Mouse (Mus musculus) adrenal gland, postnatal 25 days (tissue): ENCODE data around the gene Cchcr1. TPM values are rescaled to one million over a fixed set of nuclear protein-coding genes. Genes with fewer than 3 reads are reported as not detected.
"Not testable (repeated sequence)": the region's sequence is repeated elsewhere in the genome, so short reads cannot be mapped to it uniquely, and the experiment has no call there.

Source experiments
- DNase-seq: peaks from one replicate; pipeline ENCODE4 v3.0.0; 2021; ENCODE audit warnings: mixed read lengths
- long read RNA-seq: library from polyadenylated mRNA; stranded (forward); transcript quantifications from one replicate; pipeline ENCODE4 v2.0.0, GENCODE M21; 2021
- total RNA-seq: library from RNA; stranded (reverse); gene quantifications from 2 replicates; pipeline ENCODE4 v1.2.3, GENCODE M21; 2021

Gene Cchcr1
- 15.7 and 16.6 TPM in 2 replicates for total RNA-seq
- long read RNA-seq, transcript Cchcr1-202 (18 exons, 2,656 nt) = major isoform, 8 of 20 reads
- long read RNA-seq, partial matches to known transcripts = 3 of 20 reads
- long read RNA-seq, other reads (novel, unspliced or antisense) = 9 of 20 reads

DNA sequence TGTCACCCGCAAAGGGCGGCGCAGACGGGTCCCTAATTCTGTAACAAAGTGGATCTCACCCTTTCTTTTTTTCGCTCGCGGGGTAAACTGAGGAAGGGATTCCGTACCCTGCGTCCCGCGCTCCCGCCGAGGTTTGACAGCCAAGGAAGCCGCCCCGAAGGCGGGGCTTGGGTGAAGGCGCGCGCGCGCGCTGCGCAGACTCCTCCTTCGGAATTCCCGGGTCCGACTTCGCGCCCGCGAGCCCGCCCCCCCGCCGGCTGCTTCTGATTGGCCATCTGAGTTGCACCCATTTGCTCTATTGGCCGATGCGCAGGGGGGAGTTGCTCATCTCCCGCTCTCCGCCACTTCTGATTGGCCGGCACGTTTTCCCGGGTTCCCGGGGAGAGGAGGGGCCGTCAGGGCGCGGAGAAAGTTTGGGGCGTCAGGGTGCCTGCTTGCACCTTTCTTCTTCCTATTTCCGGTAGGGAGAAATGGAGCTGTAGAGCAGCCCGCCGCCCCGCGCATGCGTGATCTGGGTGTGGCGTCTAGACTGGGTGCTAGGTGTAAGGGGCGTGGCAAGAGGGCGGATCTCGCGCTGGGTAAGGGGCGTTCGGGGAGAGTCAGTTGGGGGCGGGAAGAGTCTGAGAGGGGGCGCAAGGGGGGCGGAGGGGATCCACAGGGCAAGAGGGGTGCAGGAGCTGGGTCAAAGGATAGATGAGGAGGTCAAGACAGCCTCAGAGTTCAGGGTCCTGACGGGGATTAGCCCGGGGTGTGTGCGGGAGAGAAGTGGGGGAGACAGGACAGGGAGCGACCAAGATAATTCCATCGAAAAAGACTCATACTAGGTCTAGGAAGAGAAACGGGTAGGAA is at the start of gene Cchcr1, which contains the start of gene Tcf19:
TSS of gene Cchcr1 (plus strand) at position 449 of the 849 bp plus-strand sequence.
TSS of gene Tcf19 (minus strand) at position 173 of the 849 bp plus-strand sequence.
- peak; percentile 98 for DNase-seq

DNA sequence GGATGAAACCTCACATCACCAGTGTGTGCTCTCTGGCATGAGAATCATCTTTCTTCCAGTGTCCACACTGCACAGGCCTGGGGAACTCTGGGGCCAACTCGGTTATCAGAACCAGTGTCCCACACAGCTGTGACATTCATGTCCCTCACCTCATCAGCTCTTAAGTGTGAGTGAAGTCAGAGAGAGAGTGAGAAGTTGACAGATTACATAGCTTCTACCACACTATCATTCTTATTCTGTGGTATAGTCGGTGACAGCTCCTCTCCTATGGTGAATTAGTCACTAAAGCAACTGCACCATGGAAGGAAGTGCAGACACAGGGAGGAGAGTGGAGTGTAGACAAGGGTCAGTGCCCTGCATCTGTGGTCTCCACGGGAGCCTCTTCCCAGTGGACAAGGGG is 48.0 kb upstream of the Cchcr1 start:
- DNase-seq = not testable (repeated sequence)

DNA sequence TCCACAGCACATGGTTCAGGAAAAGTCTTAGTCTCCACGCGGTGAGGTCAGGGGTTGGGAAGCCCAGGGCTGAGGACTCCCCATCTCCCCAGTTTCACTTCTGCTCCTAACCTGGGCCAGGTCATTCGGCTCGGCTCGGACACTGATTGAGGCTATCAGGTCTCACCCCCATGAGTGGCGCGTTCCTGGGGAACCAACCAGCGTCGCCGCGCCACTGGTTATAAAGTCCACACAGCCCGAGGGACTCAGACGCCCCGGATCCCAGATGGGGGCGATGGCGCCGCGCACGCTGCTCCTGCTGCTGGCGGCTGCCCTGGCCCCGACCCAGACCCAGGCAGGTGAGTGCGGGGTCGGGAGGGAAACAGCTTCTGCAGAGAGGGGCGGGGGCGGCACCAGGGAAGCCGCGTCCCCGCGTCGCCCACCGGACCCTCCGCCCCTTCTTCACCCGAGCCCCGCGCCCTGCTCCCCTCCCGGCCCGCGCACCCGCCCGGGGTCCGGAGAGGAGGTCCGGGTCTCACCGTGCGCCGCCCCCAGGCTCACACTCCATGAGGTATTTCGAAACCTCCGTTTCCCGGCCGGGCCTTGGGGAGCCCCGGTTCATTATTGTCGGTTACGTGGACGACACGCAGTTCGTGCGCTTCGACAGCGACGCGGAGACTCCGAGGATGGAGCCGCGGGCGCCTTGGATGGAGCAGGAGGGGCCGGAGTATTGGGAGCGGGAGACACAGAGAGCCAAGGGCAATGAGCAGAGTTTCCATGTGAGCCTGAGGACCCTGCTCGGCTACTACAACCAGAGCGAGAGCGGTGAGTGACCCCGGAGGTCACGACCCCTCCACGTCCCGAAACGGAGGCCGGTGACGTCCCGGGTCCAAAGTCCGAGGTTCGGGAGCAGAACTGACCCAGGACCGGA is 46.8 kb upstream of the Cchcr1 start, which contains the start of gene H2-Q10:
TSS of gene H2-Q10 (plus strand) at position 248 of the 910 bp plus-strand sequence.
- DNase-seq = peak; percentile 2

DNA sequence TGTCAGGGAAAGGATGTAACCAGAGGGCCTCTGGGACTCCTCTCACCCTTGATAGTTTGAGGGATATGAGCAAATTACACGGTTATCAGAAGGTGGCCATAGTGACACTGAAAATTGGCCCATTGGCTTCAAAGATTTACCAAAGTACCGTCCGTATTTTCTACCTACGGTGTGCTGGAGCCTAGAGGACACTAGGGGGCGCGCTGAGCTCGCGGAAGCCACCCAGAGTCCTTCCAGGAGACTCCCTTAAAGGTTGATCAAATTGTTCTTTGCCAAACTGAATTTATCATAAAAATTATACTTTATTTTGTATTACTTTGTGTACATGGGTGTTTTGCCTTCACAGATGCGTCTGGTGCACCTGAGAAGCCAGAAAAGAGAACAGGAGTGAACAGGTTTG is 32.8 kb upstream of the Cchcr1 start:
- DNase-seq = peak; percentile 71

DNA sequence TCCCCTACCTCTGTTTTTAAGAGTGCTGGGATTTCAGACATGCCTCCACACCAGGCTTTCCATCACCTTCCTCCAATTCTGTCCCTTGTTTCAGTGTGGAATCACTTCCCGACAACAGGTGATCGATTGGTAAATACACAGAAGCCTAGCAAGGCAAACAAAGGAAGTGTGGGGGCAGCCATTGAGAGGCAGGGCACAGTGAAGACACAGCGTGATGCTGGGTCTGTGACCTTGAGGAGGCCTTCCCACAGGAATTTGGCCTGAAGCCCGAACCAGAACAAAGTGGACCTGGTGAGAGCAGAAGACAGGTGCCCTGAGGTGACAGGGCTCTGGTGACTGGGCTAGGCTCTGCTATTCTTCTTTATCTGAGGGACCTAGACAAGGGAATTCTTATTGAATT is 31.2 kb upstream of the Cchcr1 start:
- no peak for DNase-seq

DNA sequence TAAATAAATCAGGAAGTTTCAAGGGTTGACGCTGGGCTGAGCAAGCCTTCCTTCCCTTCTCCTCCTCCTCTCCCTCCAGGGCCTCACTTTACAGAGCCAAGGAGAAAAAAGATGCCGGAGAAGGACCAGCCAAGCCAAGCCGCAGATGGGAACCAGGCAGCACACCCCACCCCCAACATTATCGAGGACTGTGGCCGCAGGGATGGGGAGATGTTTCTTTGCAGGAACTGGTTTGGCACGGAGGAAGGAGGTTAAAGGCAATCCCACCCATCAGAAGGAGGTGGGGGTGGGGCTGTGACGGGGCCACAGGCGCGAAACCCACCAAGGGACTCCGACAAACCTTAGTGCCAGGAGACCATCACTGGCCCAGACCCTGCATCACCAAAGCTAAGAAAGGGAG is 30.2 kb upstream of the Cchcr1 start:
- DNase-seq = no peak

DNA sequence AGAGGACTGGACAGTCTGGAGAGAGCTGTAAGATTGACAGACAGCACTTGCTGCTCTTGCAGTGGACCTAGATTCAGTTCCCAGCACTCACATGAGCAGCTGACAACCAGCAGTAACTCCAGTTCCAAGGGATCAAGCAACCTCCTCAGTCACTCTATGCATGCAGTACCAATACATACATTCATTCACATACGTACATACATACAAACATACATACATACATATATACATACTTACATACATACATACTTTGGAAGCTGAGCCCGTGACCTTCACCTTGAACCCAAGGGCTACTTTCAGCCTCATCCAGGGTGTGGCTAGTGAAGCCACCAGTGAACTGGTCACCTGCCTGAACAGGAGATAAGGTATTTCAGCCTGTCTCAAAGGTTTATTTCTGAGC is 28.9 kb upstream of the Cchcr1 start:
- no peak for DNase-seq

DNA sequence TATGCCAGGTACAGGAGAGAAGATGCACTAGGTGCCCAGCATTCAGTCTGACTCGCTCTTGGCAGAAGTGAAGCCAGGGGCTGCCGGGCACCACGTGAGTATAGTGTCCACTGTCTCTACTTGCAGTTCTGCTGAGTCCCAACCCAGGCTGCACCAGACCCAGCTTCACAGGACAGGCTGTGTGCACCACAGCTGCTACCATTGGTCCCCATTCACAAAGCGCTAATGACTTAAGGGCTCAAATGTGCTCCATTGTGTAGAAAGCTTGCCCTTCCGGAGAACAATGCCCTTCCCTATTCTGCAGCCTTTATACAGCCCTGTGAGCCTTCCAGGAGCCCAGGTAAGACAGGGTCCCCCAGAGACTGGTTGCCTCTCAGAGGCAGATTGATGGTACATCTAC is 26.6 kb upstream of the Cchcr1 start:
- DNase-seq = no peak

DNA sequence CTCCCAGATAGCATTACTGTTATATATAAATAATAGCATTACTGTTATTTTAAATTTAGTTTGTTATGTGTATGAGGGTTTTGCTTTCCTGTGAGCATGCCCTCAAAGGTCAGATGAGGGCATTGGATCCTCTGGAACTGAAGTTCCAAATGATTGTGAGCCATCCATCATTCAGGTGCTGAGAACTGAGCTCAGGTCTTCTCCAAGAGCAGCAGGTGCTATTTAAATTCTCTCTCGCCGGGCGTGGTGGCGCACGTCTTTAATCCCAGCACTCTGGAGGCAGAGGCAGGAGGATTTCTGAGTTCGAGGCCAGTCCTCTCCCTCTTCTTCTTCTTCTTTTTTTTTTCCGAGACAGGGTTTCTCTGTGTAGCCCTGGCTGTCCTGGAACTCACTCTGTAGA is 19.8 kb upstream of the Cchcr1 start:
- DNase-seq = no peak

DNA sequence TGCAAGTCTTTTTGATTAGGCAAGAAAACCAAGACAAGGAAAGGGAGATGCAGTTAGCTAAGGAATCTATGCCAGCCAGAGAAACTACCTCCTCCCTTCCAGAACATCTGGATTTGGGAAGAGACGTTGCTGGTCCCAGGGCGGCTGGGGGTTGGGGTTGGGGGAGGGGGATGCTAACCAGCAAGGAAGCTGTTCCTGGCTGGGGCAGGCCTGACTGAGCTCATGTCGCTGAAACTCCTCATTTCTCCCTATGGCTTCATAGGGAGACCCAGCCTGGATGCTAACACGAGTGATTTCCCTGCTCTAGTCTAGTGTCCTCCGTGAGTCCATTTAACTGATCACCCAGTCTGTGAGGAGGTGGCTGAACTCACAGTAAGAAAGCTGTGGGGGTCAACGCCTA is 14.7 kb upstream of the Cchcr1 start:
- DNase-seq = no peak

DNA sequence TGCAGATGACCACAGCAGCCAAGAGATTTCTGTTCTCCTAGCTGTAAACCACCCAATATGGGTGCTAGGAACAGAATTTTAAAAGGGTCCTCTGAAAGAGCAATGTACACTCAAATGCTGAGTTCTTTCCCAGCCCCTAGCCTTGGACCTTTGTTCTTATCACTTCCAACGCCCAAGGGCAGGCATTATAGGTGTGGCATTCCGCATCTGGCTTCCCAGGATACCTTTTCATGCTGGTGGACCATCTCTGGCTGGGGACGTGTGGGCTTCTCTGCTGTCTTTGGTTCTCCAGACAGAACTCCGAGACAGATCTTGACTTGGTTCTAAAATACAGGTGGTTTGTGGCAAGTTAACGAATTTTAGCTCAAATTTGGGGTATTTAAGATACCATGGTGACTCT is 14.1 kb upstream of the Cchcr1 start:
- no peak for DNase-seq

DNA sequence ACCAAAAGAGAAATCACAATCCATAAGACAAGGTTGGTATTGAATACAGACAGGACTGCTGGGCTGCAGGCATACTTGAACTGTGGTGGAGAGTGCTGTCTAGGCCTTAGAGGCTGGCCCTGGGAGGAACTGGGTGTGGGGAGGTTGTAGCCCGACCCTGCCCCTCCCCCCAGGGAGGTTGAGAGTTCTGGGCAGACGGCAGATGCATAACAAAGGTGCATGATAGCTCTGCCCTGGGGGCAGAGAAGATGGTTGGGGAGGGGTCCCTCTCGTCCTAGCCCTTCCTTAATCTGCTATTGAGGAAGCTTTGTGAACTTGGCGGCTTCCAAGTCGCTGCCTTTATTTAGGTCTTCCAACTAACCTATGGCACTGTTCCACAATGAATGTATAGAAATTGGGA is 13.1 kb upstream of the Cchcr1 start:
- no peak for DNase-seq

DNA sequence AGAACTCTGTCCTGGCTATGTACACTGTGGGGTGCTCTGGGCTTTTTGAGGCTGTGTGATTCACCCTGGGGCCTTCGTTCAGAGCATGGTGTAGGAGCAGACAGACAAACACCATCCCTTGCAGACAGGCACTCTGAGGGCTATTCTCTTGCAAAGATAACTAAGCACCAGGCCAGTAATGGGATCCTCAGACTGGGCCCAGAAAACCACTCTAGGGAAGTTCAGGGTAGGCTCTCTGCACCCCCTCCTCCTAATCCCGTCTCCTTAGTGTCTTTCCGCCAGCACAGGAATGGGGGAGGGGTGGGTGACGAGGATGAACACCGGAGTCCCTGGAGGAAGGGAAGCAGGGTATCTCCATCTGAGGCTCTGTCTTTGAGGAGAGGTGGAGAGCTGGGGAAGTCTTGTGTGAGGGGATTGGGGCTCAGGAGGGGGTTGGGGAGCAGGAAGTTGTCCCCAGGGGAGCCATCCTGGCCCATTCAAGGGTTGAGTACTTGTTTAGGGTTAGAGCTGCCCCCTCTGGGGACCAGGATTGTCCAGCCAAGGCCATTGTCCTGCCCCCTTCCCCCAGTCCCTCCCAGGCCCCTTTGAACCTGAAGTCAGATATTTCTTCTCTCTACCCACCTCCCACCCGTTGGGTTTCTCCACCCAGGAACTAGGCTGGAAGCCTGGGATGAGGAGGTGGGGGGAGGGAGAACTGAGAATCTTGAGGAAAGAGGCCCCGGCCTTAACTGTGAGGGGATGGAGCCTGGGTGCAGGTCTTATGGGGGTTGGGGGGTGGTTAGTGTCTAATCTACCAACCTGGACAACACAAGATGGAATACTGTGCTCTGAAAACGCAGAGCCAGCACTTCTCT is 12.0 kb upstream of the Cchcr1 start:
- DNase-seq = no peak

DNA sequence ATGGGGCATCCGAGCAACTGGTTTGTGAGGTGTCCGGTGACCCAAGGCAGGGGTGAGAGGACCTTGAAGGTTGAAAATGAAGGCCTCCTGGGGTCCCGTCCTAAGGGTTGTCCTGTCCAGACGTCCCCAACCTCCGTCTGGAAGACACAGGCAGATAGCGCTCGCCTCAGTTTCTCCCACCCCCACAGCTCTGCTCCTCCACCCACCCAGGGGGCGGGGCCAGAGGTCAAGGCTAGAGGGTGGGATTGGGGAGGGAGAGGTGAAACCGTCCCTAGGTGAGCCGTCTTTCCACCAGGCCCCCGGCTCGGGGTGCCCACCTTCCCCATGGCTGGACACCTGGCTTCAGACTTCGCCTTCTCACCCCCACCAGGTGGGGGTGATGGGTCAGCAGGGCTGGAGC is 11.1 kb upstream of the Cchcr1 start, which contains the start of gene Pou5f1:
TSS of gene Pou5f1 (plus strand) at position 243 of the 400 bp plus-strand sequence.
- no peak for DNase-seq

DNA sequence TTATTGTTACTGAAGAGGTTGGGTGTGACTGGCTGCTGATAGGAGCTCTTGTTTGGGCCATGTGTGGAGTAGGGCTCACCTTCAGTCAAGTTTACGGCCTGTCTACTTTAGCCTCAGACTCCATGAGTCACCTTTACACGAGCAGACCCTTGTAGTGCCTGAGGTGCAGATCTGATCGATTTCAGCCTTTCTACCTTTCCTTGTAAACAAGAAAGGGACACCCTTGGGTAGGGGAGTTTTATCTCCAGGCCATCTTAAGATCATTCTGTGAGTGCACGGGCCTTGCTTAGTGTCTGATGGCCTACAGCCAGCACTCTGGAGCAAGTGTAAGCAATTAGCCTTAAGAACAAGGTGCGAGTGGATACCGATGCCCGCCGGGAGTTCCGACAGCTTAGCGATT is 10.0 kb upstream of the Cchcr1 start:
- DNase-seq = no peak

DNA sequence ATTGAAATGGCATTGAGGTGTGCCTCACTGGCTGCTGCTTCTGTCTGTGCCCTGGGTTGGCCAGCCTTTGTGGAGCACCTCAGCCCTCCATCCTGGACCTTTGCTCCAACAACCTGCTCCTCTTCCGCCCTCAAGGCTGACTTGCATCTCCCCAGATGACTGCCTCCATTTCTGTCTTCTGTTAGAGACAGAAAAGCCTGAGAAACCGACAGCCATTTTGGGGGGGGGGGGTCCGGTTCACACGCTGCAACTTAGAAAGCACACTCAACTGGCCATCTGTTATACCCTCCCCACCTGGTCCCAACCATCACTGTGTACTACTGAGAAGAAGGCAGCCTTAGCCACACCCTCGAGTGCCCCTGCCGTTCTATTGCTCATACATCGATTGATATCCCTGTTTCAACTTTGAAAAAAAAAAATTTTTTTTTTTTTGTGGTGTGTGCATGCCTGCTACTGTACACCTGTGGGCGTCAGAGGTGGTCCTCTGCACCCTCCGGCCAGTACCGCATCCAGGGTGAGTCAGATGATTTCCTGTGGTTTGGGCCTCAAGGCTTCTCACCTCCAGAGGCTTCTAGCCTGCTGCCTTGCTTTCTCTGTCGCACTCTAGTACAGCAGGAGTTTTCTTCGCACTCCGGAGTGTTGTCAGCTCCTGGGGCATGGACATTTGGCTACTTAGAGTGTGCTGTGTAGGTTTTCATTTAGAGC is 9.2 kb upstream of the Cchcr1 start:
- DNase-seq = no peak

DNA sequence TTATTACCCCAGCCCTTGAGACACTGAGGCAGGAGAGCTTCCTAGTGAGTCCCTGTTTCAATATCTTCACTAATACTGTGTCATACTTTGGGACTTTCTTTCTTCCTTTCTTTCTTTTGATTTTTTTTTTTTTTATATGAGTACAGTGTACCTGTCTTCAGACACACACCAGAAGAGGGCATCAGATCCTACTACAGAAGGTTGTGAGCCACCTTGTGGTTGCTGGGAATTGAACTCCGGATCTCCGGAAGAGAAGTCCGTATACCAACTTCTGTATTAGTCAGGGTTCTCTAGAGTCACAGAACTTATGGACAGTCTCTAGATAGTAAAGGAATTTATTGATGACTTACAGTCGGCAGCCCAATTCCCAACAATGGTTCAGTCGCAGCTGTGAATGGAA is 8.6 kb upstream of the Cchcr1 start:
- not testable (repeated sequence) for DNase-seq

DNA sequence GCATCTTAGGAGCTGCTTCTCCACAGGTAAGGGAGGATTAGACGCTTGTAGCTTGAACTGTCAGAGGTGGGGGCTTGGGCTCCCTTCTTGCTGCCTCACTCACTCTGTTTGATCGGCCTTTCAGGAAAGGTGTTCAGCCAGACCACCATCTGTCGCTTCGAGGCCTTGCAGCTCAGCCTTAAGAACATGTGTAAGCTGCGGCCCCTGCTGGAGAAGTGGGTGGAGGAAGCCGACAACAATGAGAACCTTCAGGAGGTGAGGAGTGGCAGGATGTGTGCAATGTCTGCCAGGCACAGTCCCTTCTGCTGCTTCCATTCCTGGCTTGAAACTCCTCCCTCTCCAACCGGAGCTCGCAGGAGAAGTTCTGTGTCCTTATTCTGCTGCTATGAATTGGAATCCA is 7.6 kb upstream of the Cchcr1 start:
- no peak for DNase-seq

DNA sequence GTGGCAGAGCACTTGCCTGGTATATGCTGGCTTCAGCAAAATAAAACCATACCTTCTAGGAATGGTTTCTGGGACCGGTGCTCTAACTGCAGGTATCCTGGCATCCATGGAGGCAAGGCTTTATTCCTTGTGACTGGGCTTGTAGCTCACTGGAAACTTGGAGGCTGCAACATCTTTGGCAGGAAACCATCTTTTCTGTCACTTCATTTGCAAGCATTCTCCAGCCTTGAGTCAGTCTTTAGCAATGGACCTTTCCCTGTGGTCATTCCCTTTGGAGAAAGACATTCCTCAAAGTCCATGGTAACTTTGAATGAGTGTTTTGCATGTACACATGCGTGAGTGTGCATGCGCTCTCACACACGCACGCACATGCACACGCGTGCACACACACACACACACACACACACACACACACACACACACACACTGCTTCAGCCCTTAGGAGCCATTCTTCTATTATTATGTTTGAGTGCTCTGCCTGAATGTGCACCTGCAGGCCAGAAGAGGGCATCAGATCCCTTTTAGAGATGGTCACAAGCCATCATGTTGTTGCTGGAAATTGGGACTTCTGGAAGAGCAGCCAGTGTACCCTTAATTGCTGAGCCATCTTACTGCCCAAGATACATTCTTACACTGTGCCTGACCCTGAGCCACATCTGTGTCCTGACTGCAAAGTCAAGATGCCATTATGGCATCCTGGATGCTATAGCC is 3.8 kb upstream of the Cchcr1 start:
- no peak for DNase-seq

DNA sequence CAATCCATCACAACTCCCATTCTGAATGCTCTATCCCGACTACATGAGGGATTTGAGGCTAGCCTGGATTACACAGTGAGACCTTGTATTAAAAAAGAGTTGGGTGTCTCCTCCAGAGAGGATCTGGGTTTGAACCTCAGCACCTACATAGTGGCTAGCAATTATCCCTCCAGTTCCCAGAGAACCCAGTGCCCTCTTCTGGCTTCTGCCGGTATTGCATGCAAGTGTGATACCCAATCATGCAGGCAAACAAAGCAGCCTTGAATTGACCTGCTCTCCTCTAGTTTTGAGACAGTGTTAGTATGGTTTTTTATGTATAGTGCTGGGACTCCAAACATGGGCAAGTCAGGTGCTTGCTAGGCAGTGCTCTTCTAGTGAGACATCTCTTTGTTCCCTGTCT is 3.0 kb upstream of the Cchcr1 start:
- DNase-seq = peak; percentile 75
